Mouse (Mus musculus): ENCODE measurements around the gene Gm11627. TPM values are rescaled to one million over a fixed set of nuclear protein-coding genes. Genes with fewer than 3 reads are reported as not detected.
"Not testable (repeated sequence)": the region's sequence is repeated elsewhere in the genome, so short reads cannot be mapped to it uniquely, and the experiment has no call there.

Gene Gm11627
- polyA plus RNA-seq, 1 experiment from 2014 or later = 13.9 TPM

DNA sequence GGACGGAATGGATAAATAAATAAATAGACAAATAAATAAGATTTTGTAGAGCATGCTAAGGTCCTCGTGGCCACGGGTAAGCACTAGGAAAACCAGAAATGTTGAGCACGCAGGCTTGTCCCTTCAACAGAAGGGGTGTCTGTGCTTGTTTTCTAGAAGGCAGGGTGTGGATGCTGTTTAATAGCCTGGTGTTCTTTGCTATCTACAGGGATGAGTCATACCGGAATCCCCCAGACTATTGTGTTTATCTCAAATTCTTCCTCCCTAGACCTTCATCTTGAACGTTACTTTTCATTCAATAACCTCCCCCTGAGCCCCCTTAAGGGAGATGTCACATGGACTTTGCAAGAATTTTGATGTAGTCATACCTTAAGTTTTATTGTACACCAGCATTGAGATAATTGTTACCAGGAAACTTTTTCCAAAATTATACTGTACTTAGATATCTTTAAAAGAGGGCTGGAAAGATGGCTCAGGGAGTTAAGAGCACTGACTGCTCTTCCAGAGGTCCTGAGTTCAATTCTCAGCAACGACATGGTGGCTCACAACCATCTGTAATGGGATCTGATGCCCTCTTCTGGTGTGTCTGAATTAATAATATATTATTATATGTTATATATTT is 10.4 kb downstream of the Gm11627 start:
- DNase-seq (ENCODE audit: low spot score, missing footprints) (no peak), ATAC-seq (ENCODE audit: low FRiP score) (no peak)
- no peaks in the 10 kb centered on the region for H3K9me3 ChIP-seq (ENCODE audit: control insufficient read depth, low read length)
- no peak overlapping the region for H3K27ac ChIP-seq (ENCODE audit: low read depth, low read length)
- no peaks in the 10 kb centered on the region for H3K27me3 ChIP-seq (ENCODE audit: control insufficient read depth, insufficient read depth, low read length)
- no peak overlapping the region for H3K4me2 ChIP-seq
- H3K9ac ChIP-seq (ENCODE audit: low read length) = no peak overlapping the region
- 83% methylated on average over 7 of the region's 7 CpGs for WGBS
- no peaks in the 10 kb centered on the region for H3K36me3 ChIP-seq (ENCODE audit: control insufficient read depth, insufficient read depth, low read length)
- no peaks in the 10 kb centered on the region for H3K4me1 ChIP-seq (ENCODE audit: control insufficient read depth, insufficient read depth, low read length)
- no peak overlapping the region for H3K4me3 ChIP-seq (ENCODE audit: low read depth, low read length)

- ATAC-seq (ENCODE audit: low FRiP score) (no peak), DNase-seq (ENCODE audit: low spot score, missing footprints) (no peak)
- Histone ChIP-seq H3K4me1 (ENCODE audit: control insufficient read depth, insufficient read depth, low read length) (no peaks in the 10 kb centered on the region), H3K9ac (ENCODE audit: low read length) (no peak overlapping the region), H3K9me3 (ENCODE audit: control insufficient read depth, low read length) (no peaks in the 10 kb centered on the region), H3K36me3 (ENCODE audit: control insufficient read depth, insufficient read depth, low read length) (no peaks in the 10 kb centered on the region), H3K4me2 (no peak overlapping the region), H3K27ac (ENCODE audit: low read depth, low read length) (no peak overlapping the region), H3K27me3 (ENCODE audit: control insufficient read depth, insufficient read depth, low read length) (no peaks in the 10 kb centered on the region), H3K4me3 (ENCODE audit: low read depth, low read length) (no peak overlapping the region)
- 81% methylated on average over 12 of the region's 12 CpGs for WGBS
These were observed 11.1 kb downstream of the Gm11627 start for GRCm38 (mm10) chr11:102568191-102568590.

DNA sequence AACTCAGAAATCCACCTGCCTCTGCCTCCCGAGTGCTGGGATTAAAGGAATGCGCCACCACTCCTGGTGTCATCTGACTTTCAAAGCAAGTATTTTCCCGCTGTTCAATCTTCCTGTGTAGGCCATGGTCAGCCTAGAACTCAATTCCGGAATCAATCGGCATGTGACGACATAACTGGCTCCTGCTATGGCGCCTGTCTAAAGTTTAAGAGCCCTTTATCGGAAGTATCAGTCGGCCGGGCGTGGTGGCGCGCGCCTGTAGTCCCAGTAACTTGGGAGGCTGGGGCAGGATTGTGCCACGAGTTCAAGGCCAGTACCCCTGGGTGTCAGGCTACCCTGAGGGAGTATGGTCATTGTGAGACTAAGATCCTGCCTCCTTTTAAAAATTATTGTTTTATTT is 11.5 kb downstream of the Gm11627 start:
- 95% methylated on average over 15 of the region's 15 CpGs for WGBS
- Histone ChIP-seq H3K4me2 (no peak overlapping the region), H3K9me3 (ENCODE audit: control insufficient read depth, low read length) (no peaks in the 10 kb centered on the region), H3K9ac (ENCODE audit: low read length) (no peak overlapping the region), H3K4me1 (ENCODE audit: control insufficient read depth, insufficient read depth, low read length) (no peaks in the 10 kb centered on the region), H3K27ac (ENCODE audit: low read depth, low read length) (no peak overlapping the region), H3K27me3 (ENCODE audit: control insufficient read depth, insufficient read depth, low read length) (no peaks in the 10 kb centered on the region), H3K36me3 (ENCODE audit: control insufficient read depth, insufficient read depth, low read length) (no peaks in the 10 kb centered on the region), H3K4me3 (ENCODE audit: low read depth, low read length) (no peak overlapping the region)
- no peak for ATAC-seq (ENCODE audit: low FRiP score)
- DNase-seq (ENCODE audit: low spot score, missing footprints) = no peak

- Histone ChIP-seq H3K36me3 (ENCODE audit: control insufficient read depth, insufficient read depth, low read length) (no peaks in the 10 kb centered on the region), H3K27ac (ENCODE audit: low read depth, low read length) (no peak overlapping the region), H3K27me3 (ENCODE audit: control insufficient read depth, insufficient read depth, low read length) (no peaks in the 10 kb centered on the region), H3K9me3 (ENCODE audit: control insufficient read depth, low read length) (no peaks in the 10 kb centered on the region), H3K4me2 (no peak overlapping the region), H3K9ac (ENCODE audit: low read length) (no peak overlapping the region), H3K4me1 (ENCODE audit: control insufficient read depth, insufficient read depth, low read length) (no peaks in the 10 kb centered on the region), H3K4me3 (ENCODE audit: low read depth, low read length) (no peak overlapping the region)
- DNase-seq (ENCODE audit: low spot score, missing footprints) = no peak
- ATAC-seq (ENCODE audit: low FRiP score) = no peak
- 89% methylated on average over 6 of the region's 6 CpGs for WGBS
These were observed 12.1 kb downstream of the Gm11627 start for GRCm38 (mm10) chr11:102567157-102567556.

GRCm38 (mm10) chr11:102566290-102566689 is 13.0 kb downstream of the Gm11627 start:
- Histone ChIP-seq H3K9ac (ENCODE audit: low read length) (no peak overlapping the region), H3K4me1 (ENCODE audit: control insufficient read depth, insufficient read depth, low read length) (no peaks in the 10 kb centered on the region), H3K27ac (ENCODE audit: low read depth, low read length) (no peak overlapping the region), H3K4me2 (no peak overlapping the region), H3K27me3 (ENCODE audit: control insufficient read depth, insufficient read depth, low read length) (no peaks in the 10 kb centered on the region), H3K4me3 (ENCODE audit: low read depth, low read length) (no peak overlapping the region), H3K36me3 (ENCODE audit: control insufficient read depth, insufficient read depth, low read length) (no peaks in the 10 kb centered on the region), H3K9me3 (ENCODE audit: control insufficient read depth, low read length) (no peaks in the 10 kb centered on the region)
- DNase-seq (ENCODE audit: low spot score, missing footprints) = no peak
- no peak for ATAC-seq (ENCODE audit: low FRiP score)
- 100% methylated on average over 1 of the region's 1 CpGs for WGBS

DNA sequence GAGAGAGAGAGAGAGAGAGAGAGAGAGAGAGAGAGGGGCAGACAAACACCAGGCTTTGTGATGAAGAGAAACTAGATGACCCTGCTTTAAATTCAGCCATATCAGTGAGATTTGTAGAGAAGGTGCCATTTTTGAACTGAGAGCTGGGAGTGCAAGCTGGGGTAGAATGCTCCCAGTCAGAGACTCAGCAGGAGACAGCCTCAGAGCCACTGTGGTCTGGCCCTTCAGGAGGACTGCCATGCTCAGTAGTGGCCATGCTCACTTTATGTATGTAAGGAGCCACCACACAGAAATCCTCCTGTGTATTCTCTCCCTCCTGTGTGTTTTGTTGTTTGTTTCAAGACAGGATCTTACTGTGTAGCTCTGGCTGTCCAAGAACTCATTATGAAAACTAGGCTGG is 13.5 kb downstream of the Gm11627 start:
- no peaks in the 10 kb centered on the region for H3K27me3 ChIP-seq (ENCODE audit: control insufficient read depth, insufficient read depth, low read length)
- H3K27ac ChIP-seq (ENCODE audit: low read depth, low read length) = no peak overlapping the region
- H3K4me2 ChIP-seq = no peak overlapping the region
- no peak for ATAC-seq (ENCODE audit: low FRiP score)
- no peak for DNase-seq (ENCODE audit: low spot score, missing footprints)
- H3K4me3 ChIP-seq (ENCODE audit: low read depth, low read length) = no peak overlapping the region
- H3K9me3 ChIP-seq (ENCODE audit: control insufficient read depth, low read length) = no peaks in the 10 kb centered on the region
- no peak overlapping the region for H3K9ac ChIP-seq (ENCODE audit: low read length)
- no peaks in the 10 kb centered on the region for H3K36me3 ChIP-seq (ENCODE audit: control insufficient read depth, insufficient read depth, low read length)
- no peaks in the 10 kb centered on the region for H3K4me1 ChIP-seq (ENCODE audit: control insufficient read depth, insufficient read depth, low read length)

DNA sequence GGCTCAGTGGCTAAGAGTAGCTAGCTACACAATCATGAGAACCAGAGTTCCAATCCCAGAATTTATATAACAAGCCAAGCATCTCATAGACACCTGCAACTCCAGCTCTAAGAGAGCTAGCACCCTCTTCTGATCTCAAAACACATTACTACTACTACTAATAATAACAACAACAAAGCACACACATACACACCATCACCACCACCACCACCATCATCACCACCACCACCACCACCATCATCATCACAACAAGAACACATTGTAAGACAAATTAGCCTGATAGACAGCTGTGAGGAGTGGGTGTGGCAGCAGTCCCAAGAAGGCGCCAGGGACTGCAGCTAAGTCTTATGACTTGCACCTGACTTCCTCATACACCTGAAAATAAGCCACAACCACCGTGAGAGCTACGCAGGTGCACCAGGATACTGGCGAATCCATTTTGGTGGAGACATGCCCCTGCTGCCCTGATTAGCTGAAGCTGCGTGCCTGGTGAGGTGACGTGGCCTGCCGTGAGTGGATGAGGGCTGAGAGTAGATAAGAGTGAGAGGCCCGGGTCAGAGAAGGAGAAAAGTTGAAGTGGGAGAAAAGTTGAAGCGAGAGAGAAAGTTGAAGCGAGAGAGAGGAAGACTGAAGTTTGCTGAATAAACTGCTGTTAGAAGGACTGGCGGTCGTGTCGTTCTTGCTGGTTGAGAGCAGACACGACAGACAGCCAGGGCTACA is 14.1 kb downstream of the Gm11627 start:
- not testable (repeated sequence) for H3K4me1 ChIP-seq (ENCODE audit: control insufficient read depth, insufficient read depth, low read length); H3K4me2 ChIP-seq; H3K36me3 ChIP-seq (ENCODE audit: control insufficient read depth, insufficient read depth, low read length); H3K27me3 ChIP-seq (ENCODE audit: control insufficient read depth, insufficient read depth, low read length); ATAC-seq (ENCODE audit: low FRiP score); DNase-seq (ENCODE audit: low spot score, missing footprints); H3K9me3 ChIP-seq (ENCODE audit: control insufficient read depth, low read length); H3K4me3 ChIP-seq (ENCODE audit: low read depth, low read length); H3K27ac ChIP-seq (ENCODE audit: low read depth, low read length); H3K9ac ChIP-seq (ENCODE audit: low read length)
- 82% methylated on average over 14 of the region's 14 CpGs for WGBS

DNA sequence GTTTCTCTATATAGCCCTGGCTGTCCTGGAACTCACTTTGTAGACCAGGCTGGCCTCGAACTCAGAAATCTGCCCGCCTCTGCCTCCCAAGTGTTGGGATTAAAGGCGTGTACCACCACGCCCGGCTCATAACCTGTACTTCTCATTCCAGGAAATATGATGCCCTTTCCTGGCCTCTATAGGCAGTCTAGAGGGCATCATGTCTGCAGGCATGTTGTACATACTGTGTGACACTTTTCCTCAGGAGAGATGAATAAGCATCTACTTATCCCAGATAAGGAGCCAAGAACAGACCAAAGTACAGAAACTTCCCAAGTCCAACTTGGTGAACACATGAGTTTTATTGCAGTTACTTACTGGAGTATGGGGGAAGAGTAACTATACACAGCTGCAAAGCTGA is 20.6 kb downstream of the Gm11627 start:
- no peaks in the 10 kb centered on the region for H3K9me3 ChIP-seq (ENCODE audit: control insufficient read depth, low read length)
- peaks cover 11% of the 10 kb centered on the region for H3K4me1 ChIP-seq (ENCODE audit: control insufficient read depth, insufficient read depth, low read length)
- no peak overlapping the region for H3K27ac ChIP-seq (ENCODE audit: low read depth, low read length)
- no peak overlapping the region for H3K4me2 ChIP-seq
- H3K27me3 ChIP-seq (ENCODE audit: control insufficient read depth, insufficient read depth, low read length) = no peaks in the 10 kb centered on the region
- H3K9ac ChIP-seq (ENCODE audit: low read length) = no peak overlapping the region
- H3K4me3 ChIP-seq (ENCODE audit: low read depth, low read length) = no peak overlapping the region
- WGBS = 92% methylated on average over 3 of the region's 5 CpGs
- DNase-seq (ENCODE audit: low spot score, missing footprints) (no peak), ATAC-seq (ENCODE audit: low FRiP score) (no peak)
- no peaks in the 10 kb centered on the region for H3K36me3 ChIP-seq (ENCODE audit: control insufficient read depth, insufficient read depth, low read length)

GRCm38 (mm10) chr11:102557386-102557785 is 21.9 kb downstream of the Gm11627 start:
- WGBS = 91% methylated on average over 1 of the region's 1 CpGs
- H3K9me3 ChIP-seq (ENCODE audit: control insufficient read depth, low read length) = no peaks in the 10 kb centered on the region
- no peak for ATAC-seq (ENCODE audit: low FRiP score)
- peaks cover 13% of the 10 kb centered on the region for H3K4me1 ChIP-seq (ENCODE audit: control insufficient read depth, insufficient read depth, low read length)
- no peak overlapping the region for H3K27ac ChIP-seq (ENCODE audit: low read depth, low read length)
- H3K9ac ChIP-seq (ENCODE audit: low read length) = no peak overlapping the region
- H3K4me2 ChIP-seq = no peak overlapping the region
- no peaks in the 10 kb centered on the region for H3K36me3 ChIP-seq (ENCODE audit: control insufficient read depth, insufficient read depth, low read length)
- DNase-seq (ENCODE audit: low spot score, missing footprints) = no peak
- no peak overlapping the region for H3K4me3 ChIP-seq (ENCODE audit: low read depth, low read length)
- H3K27me3 ChIP-seq (ENCODE audit: control insufficient read depth, insufficient read depth, low read length) = no peaks in the 10 kb centered on the region
